25 mouse cellular contexts compared by ENCODE assay signal in genomic region chr6:28594759-28595158, GRCm38 (mm10).
"Had no signal": no experiment of that assay in that cellular context is flagged by ENCODE, and none has a peak within 500 bp of the region (broad histone marks: within the 10 kb centered on the region; RNA-seq: fewer than 3 reads in every experiment).

No protein-coding gene starts in this region.

- H3K4me2 ChIP-seq: heart, embryonic 11.5 days; heart, embryonic 13.5 days; heart, embryonic 15.5 days; hindbrain, embryonic 13.5 days; hindbrain, embryonic 15.5 days; kidney, embryonic 15.5 days; limb, embryonic 13.5 days; limb, embryonic 15.5 days; liver, embryonic 13.5 days had no signal

- DNase-seq: gastrocnemius, adult 2 months; gastrocnemius, postnatal 10 days; gastrocnemius, postnatal 25 days; heart, adult 11 months; heart, adult 2 months; heart, postnatal 14 days; heart, postnatal 36 days; kidney, adult 11 months; kidney, adult 8-10 months; kidney, postnatal 14 days; kidney, postnatal 36 days; layer of hippocampus, postnatal 36 days; left cerebral cortex, postnatal 4 days; liver, embryonic 13.5 days had no signal

- H3K4me3 ChIP-seq: gastrocnemius, adult 2 months; heart, adult 2 months; heart, embryonic 13.5 days; heart, embryonic 15.5 days; hindbrain, embryonic 13.5 days; hindbrain, embryonic 15.5 days; kidney, embryonic 15.5 days; limb, embryonic 13.5 days; limb, embryonic 15.5 days; liver, embryonic 13.5 days had no signal

- H3K27me3 ChIP-seq: heart, embryonic 13.5 days; heart, embryonic 15.5 days; hindbrain, embryonic 13.5 days; hindbrain, embryonic 15.5 days; kidney, embryonic 15.5 days; limb, embryonic 13.5 days; limb, embryonic 15.5 days; liver, embryonic 13.5 days had no signal

- H3K9ac ChIP-seq: heart, embryonic 13.5 days; heart, embryonic 15.5 days; hindbrain, embryonic 13.5 days; hindbrain, embryonic 15.5 days; kidney, embryonic 15.5 days; limb, embryonic 13.5 days; limb, embryonic 15.5 days; liver, embryonic 13.5 days had no signal

- H3K4me1 ChIP-seq: hindbrain, embryonic 15.5 days; kidney, embryonic 15.5 days; limb, embryonic 13.5 days; limb, embryonic 15.5 days had no signal

- H3K36me3 ChIP-seq: heart, embryonic 15.5 days; hindbrain, embryonic 13.5 days; hindbrain, embryonic 15.5 days had no signal

- ATAC-seq: hindbrain, postnatal 0 days; intestine, embryonic 16.5 days had no signal

- H3K9me3 ChIP-seq: heart, embryonic 13.5 days; heart, embryonic 15.5 days; hindbrain, embryonic 13.5 days; hindbrain, embryonic 15.5 days; kidney, embryonic 15.5 days; limb, embryonic 13.5 days; limb, embryonic 15.5 days; liver, embryonic 13.5 days had no signal

- H3K27ac ChIP-seq: gastrocnemius, adult 2 months; heart, adult 2 months; heart, embryonic 13.5 days; heart, embryonic 15.5 days; hindbrain, embryonic 13.5 days; hindbrain, embryonic 15.5 days; hindbrain, postnatal 0 days; kidney, embryonic 15.5 days; kidney, postnatal 0 days; limb, embryonic 13.5 days; limb, embryonic 15.5 days; liver, embryonic 13.5 days had no signal
